Mouse (Mus musculus) midbrain, postnatal 0 days (tissue): ENCODE measurements around the gene Tesk2. TPM values are rescaled to one million over a fixed set of nuclear protein-coding genes. Genes with fewer than 3 reads are reported as not detected.

Experiments
- ATAC-seq: fragments of 200-750 bp; cut with Nextera tagmentation; 2 replicates; pipeline ENCODE4 v1.8.0; 2017; ENCODE audit warnings: moderate number of reproducible peaks, mild to moderate bottlenecking, moderate TSS enrichment, moderate library complexity; ENCODE audit not compliant: low FRiP score
- DNase-seq: peaks from one replicate; pipeline ENCODE4 v3.0.0-alpha.2; 2015; ENCODE audit warnings: low spot score
- H3K27ac ChIP-seq: fragments of 300-500 bp; sonication (generic); 2 replicates; pipeline ENCODE4 v1.5.1; 2014; ENCODE audit warnings: low read depth, mild to moderate bottlenecking, low read length, mixed read lengths
- H3K27me3 ChIP-seq: fragments of 300-500 bp; sonication (generic); 2 replicates; pipeline ENCODE4 v1.6.1; 2014; ENCODE audit warnings: low read length, control low read depth, mixed read lengths; ENCODE audit not compliant: insufficient read depth
- H3K36me3 ChIP-seq: fragments of 300-500 bp; sonication (generic); 2 replicates; pipeline ENCODE4 v1.6.1; 2014; ENCODE audit warnings: low read length, control low read depth, mixed read lengths; ENCODE audit not compliant: insufficient read depth
- H3K4me1 ChIP-seq: fragments of 300-500 bp; sonication (generic); 2 replicates; pipeline ENCODE4 v1.6.1; 2014; ENCODE audit warnings: mild to moderate bottlenecking, control low read depth, antibody characterized with exemption, low read length, mixed read lengths; ENCODE audit not compliant: insufficient read depth
- H3K4me2 ChIP-seq: fragments of 300-500 bp; sonication (generic); 2 replicates; pipeline ENCODE4 v1.6.1; 2014; ENCODE audit warnings: low read depth, mild to moderate bottlenecking, low read length, mixed read lengths; ENCODE audit not compliant: poor library complexity, severe bottlenecking
- H3K4me3 ChIP-seq: fragments of 300-500 bp; sonication (generic); 2 replicates; pipeline ENCODE4 v1.5.1; 2014; ENCODE audit warnings: low read depth, mild to moderate bottlenecking, low read length, moderate library complexity
- H3K9ac ChIP-seq: fragments of 300-500 bp; sonication (generic); replicated peaks from 2 replicates; pipeline ENCODE4 v1.6.1; 2014; ENCODE audit warnings: mild to moderate bottlenecking, low read length, moderate library complexity, mixed read lengths; ENCODE audit not compliant: poor library complexity, severe bottlenecking
- H3K9me3 ChIP-seq: fragments of 300-500 bp; sonication (generic); 2 replicates; pipeline ENCODE4 v1.6.1; 2016; ENCODE audit warnings: low read length, control low read depth
- CTCF ChIP-seq: IDR thresholded peaks from 2 replicates; pipeline ENCODE4 v1.5.1; 2016; ENCODE audit warnings: antibody characterized with exemption, mild to moderate bottlenecking
- WGBS: fragments of 180-500 bp; shearing (Covaris S2); extraction: QIAGEN DNeasy Blood & Tissue Kit; methylation state at CpG from one replicate; pipeline ENCODE4 v1.1.7; 2014; 5-methylcytosine and 5-hydroxymethylcytosine counted together
- polyA plus RNA-seq: library from polyadenylated mRNA; unstranded; fragments of >200 nt; fragmentation: Nextera tagmentation; extraction: Ambion mirVana; gene quantifications from 2 replicates; pipeline ENCODE4 v1.2.1, GENCODE M21; 2015
- total RNA-seq: library from RNA; depleted of rRNA; stranded (reverse); fragments of >200 nt; gene quantifications from 2 replicates; pipeline ENCODE4 v1.2.3, GENCODE M21; 2014

The Tesk2 gene
- total and polyA plus RNA-seq, 2 experiments from 2014 or later = 0.77 to 1.6 TPM

GRCm38 (mm10) chr4:116807197-116808129 lies 86.7 kb downstream of the Tesk2 start, which contains the start of the genes Toe1 and Mutyh:
Gene Toe1, minus strand, starts transcription at chr4:116807640.
Gene Mutyh, plus strand, starts transcription at chr4:116807723.
- Histone ChIP-seq H3K9ac (peak within 1 kb of the TSS; percentile 69), H3K27ac (peak within 1 kb of the TSS; percentile 86), H3K9me3 (no peaks in the 10 kb centered on the region), H3K4me2 (peak within 1 kb of the TSS; percentile 58), H3K4me1 (peaks cover 6% of the 10 kb centered on the region; the same call in 1 of the 2 replicates), H3K36me3 (peaks cover 26% of the 10 kb centered on the region), H3K4me3 (peak within 1 kb of the TSS; percentile 63), H3K27me3 (no peaks in the 10 kb centered on the region)
- WGBS = under 1% methylated on average over 58 of the region's 58 CpGs
- DNase-seq (peak; percentile 99), ATAC-seq (peak; percentile 97)
- TF ChIP-seq CTCF = peak; percentile 21; the same call in 1 of the 2 replicates

GRCm38 (mm10) chr4:116811012-116811411 lies 90.3 kb downstream of the Tesk2 start:
- WGBS = 82% methylated on average over 3 of the region's 3 CpGs
- Histone ChIP-seq H3K27me3 (no peaks in the 10 kb centered on the region), H3K36me3 (no peaks in the 10 kb centered on the region), H3K9me3 (no peaks in the 10 kb centered on the region), H3K4me3 (no peak overlapping the region), H3K9ac (no peak overlapping the region), H3K27ac (no peak overlapping the region), H3K4me2 (no peak overlapping the region), H3K4me1 (peaks cover 6% of the 10 kb centered on the region; the same call in 1 of the 2 replicates)
- TF ChIP-seq CTCF = no peak
- ATAC-seq (no peak), DNase-seq (no peak)

- H3K27ac ChIP-seq = no peak overlapping the region
- H3K9me3 ChIP-seq = no peaks in the 10 kb centered on the region
- no peaks in the 10 kb centered on the region for H3K27me3 ChIP-seq
- TF ChIP-seq CTCF = no peak
- no peak for DNase-seq
- 85% methylated on average over 5 of the region's 5 CpGs for WGBS
- no peak overlapping the region for H3K4me2 ChIP-seq
- no peak for ATAC-seq
- H3K4me1 ChIP-seq = no peaks in the 10 kb centered on the region
- H3K36me3 ChIP-seq = peaks cover 4% of the 10 kb centered on the region; the same call in 1 of the 2 replicates
- no peak overlapping the region for H3K4me3 ChIP-seq
- H3K9ac ChIP-seq = no peak overlapping the region
Observed at GRCm38 (mm10) chr4:116815276-116815675, 94.5 kb downstream of the Tesk2 start.

- Histone ChIP-seq H3K9me3 (no peaks in the 10 kb centered on the region), H3K4me2 (no peak overlapping the region), H3K9ac (no peak overlapping the region), H3K27ac (no peak overlapping the region), H3K27me3 (peaks cover 4% of the 10 kb centered on the region; the same call in 1 of the 2 replicates), H3K4me1 (no peaks in the 10 kb centered on the region; the same call in 1 of the 2 replicates), H3K36me3 (peaks cover 4% of the 10 kb centered on the region; the same call in 1 of the 2 replicates), H3K4me3 (no peak overlapping the region)
- TF ChIP-seq CTCF = no peak
- ATAC-seq (no peak), DNase-seq (no peak)
- WGBS = 94% methylated on average over 6 of the region's 6 CpGs
Observed at GRCm38 (mm10) chr4:116817486-116817885, 96.7 kb downstream of the Tesk2 start.

GRCm38 (mm10) chr4:116819968-116820901 lies 99.5 kb downstream of the Tesk2 start:
- Histone ChIP-seq H3K27me3 (peaks cover 4% of the 10 kb centered on the region; the same call in 1 of the 2 replicates), H3K9ac (peak overlapping the region; percentile 48; the same call in 1 of the 2 replicates), H3K27ac (no peak overlapping the region), H3K4me1 (no peaks in the 10 kb centered on the region; the same call in 1 of the 2 replicates), H3K4me3 (peak overlapping the region; percentile 39), H3K9me3 (no peaks in the 10 kb centered on the region), H3K36me3 (peaks cover 4% of the 10 kb centered on the region; the same call in 1 of the 2 replicates), H3K4me2 (peak overlapping the region; percentile 58)
- no peak for TF ChIP-seq CTCF
- DNase-seq = no peak
- 24% methylated on average over 30 of the region's 32 CpGs for WGBS
- ATAC-seq = no peak
